Mouse (Mus musculus) forebrain, embryonic 14.5 days (tissue): ENCODE results near the gene St3gal3. TPM values are rescaled to one million over a fixed set of nuclear protein-coding genes. Genes with fewer than 3 reads are reported as not detected.

Source experiments
- ATAC-seq: fragments of 200-750 bp; cut with Nextera tagmentation; 2 replicates; pipeline ENCODE4 v1.8.0; 2017; ENCODE audit warnings: mild to moderate bottlenecking, moderate library complexity
- DNase-seq: peaks from one replicate; pipeline ENCODE4 v3.0.0-alpha.2; 2015; ENCODE audit warnings: low spot score
- H3K27ac ChIP-seq: fragments of 300-500 bp; sonication (generic); 2 replicates; pipeline ENCODE4 v1.5.1; 2014; ENCODE audit warnings: low read depth, mild to moderate bottlenecking, control low read depth, low read length, moderate library complexity
- H3K27me3 ChIP-seq: fragments of 300-500 bp; sonication (generic); replicated peaks from 2 replicates; pipeline ENCODE4 v1.6.1; 2014; ENCODE audit warnings: low read length, control low read depth, mixed read lengths; ENCODE audit not compliant: control insufficient read depth, insufficient read depth
- H3K36me3 ChIP-seq: fragments of 300-500 bp; sonication (generic); 2 replicates; pipeline ENCODE4 v1.6.1; 2014; ENCODE audit warnings: low read length, control low read depth; ENCODE audit not compliant: control insufficient read depth, insufficient read depth
- H3K4me1 ChIP-seq: fragments of 300-500 bp; sonication (generic); 2 replicates; pipeline ENCODE4 v1.6.1; 2014; ENCODE audit warnings: antibody characterized with exemption, low read length, control low read depth; ENCODE audit not compliant: control insufficient read depth, insufficient read depth
- H3K4me2 ChIP-seq: fragments of 300-500 bp; sonication (generic); 2 replicates; pipeline ENCODE4 v1.6.1; 2014; ENCODE audit warnings: mild to moderate bottlenecking, control low read depth, low read length
- H3K4me3 ChIP-seq: fragments of 300-500 bp; sonication (generic); 2 replicates; pipeline ENCODE4 v1.5.1; 2014; ENCODE audit warnings: low read depth, low read length, control low read depth
- H3K9ac ChIP-seq: fragments of 300-500 bp; sonication (generic); 2 replicates; pipeline ENCODE4 v1.6.1; 2014; ENCODE audit warnings: mild to moderate bottlenecking, low read length, control low read depth, moderate library complexity
- H3K9me3 ChIP-seq: fragments of 300-500 bp; sonication (generic); replicated peaks from 2 replicates; pipeline ENCODE4 v1.6.1; 2016; ENCODE audit warnings: low read length, control low read depth, mixed read lengths; ENCODE audit not compliant: control insufficient read depth
- WGBS: fragments of 180-500 bp; shearing (Covaris S2); extraction: QIAGEN DNeasy Blood & Tissue Kit; methylation state at CpG from one replicate; pipeline ENCODE4 v1.1.7; 2014; 5-methylcytosine and 5-hydroxymethylcytosine counted together
- polyA plus RNA-seq: library from polyadenylated mRNA; unstranded; fragments of >200 nt; fragmentation: Nextera tagmentation; extraction: Ambion mirVana; gene quantifications from 2 replicates; pipeline ENCODE4 v1.2.1, GENCODE M21; 2014

The St3gal3 gene
- polyA plus RNA-seq, 1 experiment from 2014 or later: 11.3 TPM

DNA sequence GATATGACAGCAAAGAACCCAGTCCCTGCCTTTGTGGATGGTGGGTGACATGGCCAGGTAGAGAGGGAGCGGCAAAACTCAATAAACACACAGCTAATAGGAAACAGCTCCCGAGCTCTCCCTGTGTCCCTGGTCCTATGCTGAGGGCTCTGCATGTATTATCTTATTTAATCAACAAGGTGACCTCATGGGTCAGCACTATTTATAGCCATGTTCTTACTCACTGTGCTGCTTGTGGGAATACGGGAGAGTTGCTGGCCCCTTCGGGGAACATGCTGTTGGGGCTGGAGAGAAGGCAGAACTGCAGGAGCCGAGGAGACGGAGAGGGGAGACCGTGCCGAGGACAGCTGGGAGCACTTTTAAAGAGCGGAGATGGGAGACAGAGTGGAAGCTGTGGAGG is 157.3 kb downstream of the St3gal3 start:
- Histone ChIP-seq H3K36me3 (no peaks in the 10 kb centered on the region), H3K4me1 (no peaks in the 10 kb centered on the region), H3K27ac (no peak overlapping the region), H3K4me3 (no peak overlapping the region), H3K9me3 (no peaks in the 10 kb centered on the region), H3K27me3 (no peaks in the 10 kb centered on the region), H3K9ac (no peak overlapping the region), H3K4me2 (no peak overlapping the region)
- 90% methylated on average over 9 of the region's 9 CpGs for WGBS
- ATAC-seq (no peak), DNase-seq (no peak)

DNA sequence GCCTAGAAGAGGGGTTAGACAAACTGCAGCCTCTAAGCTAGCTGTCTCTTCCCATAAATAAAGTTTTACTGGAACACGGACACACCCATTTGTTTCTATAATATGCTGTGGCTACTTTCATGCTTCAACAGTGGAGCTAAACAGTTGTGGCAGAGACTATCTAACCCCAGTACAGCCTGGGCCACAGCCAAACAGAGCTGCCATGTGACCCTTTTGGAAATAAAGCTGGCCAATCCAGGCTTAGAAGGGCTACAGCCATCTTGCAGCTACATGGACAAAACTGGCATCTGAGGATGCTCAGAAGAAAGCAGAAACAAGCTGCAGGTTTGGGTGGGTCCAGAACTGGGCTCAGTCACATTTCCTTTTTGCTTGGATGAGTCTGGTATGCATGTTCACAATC is 158.9 kb downstream of the St3gal3 start:
- Histone ChIP-seq H3K9me3 (no peaks in the 10 kb centered on the region), H3K4me2 (no peak overlapping the region), H3K36me3 (no peaks in the 10 kb centered on the region), H3K27me3 (no peaks in the 10 kb centered on the region), H3K27ac (no peak overlapping the region), H3K9ac (no peak overlapping the region), H3K4me1 (no peaks in the 10 kb centered on the region), H3K4me3 (no peak overlapping the region)
- DNase-seq (no peak), ATAC-seq (no peak)
- 97% methylated on average over 1 of the region's 1 CpGs for WGBS

DNA sequence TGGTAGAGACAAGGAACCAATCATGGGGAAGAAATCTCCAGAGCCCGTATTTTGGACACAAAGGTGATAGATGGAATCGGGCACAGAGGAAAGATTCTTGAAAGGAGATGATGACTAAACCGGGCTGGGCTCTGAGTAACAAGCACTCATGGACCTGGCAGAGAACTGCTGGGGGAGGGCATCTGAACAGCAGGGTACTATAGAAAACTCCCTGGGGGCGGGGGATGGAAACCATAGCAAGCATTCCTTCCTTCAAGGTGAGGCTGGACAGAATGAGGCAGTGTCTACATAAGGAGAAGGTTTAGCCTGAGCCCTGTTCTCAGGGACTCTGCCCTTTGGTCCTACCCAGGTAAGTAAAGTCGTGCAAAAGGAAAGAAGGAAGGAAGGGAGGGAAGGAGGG is 160.0 kb downstream of the St3gal3 start:
- Histone ChIP-seq H3K4me2 (no peak overlapping the region), H3K9ac (no peak overlapping the region), H3K9me3 (no peaks in the 10 kb centered on the region), H3K4me1 (no peaks in the 10 kb centered on the region), H3K36me3 (no peaks in the 10 kb centered on the region), H3K4me3 (no peak overlapping the region), H3K27ac (no peak overlapping the region), H3K27me3 (no peaks in the 10 kb centered on the region)
- WGBS: 61% methylated on average over 5 of the region's 5 CpGs
- ATAC-seq (no peak), DNase-seq (no peak)

DNA sequence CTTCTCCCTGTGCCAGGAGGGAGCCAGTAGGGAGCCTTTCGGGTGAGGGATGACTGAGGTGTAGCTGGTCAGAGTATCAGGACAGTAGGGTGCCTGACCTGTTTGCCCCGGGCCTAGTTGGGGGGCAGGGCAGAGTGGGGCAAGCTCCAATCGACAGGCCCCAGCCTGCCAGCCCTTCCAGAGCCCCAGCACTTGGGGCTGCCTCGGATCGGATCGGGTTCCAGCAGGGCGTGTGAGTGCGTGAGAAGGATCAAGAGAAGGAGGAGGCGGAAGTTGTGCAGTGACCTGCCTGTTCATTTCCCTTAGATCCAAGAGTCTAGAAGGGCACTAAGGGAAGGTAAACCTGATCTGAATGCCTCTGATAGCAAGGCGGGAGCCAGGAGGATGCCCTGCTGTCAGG is 161.7 kb downstream of the St3gal3 start:
- WGBS: 58% methylated on average over 10 of the region's 10 CpGs
- Histone ChIP-seq H3K4me1 (no peaks in the 10 kb centered on the region), H3K27ac (no peak overlapping the region), H3K36me3 (no peaks in the 10 kb centered on the region), H3K9ac (no peak overlapping the region), H3K4me2 (no peak overlapping the region), H3K27me3 (no peaks in the 10 kb centered on the region), H3K9me3 (no peaks in the 10 kb centered on the region), H3K4me3 (no peak overlapping the region)
- ATAC-seq (no peak), DNase-seq (no peak)

DNA sequence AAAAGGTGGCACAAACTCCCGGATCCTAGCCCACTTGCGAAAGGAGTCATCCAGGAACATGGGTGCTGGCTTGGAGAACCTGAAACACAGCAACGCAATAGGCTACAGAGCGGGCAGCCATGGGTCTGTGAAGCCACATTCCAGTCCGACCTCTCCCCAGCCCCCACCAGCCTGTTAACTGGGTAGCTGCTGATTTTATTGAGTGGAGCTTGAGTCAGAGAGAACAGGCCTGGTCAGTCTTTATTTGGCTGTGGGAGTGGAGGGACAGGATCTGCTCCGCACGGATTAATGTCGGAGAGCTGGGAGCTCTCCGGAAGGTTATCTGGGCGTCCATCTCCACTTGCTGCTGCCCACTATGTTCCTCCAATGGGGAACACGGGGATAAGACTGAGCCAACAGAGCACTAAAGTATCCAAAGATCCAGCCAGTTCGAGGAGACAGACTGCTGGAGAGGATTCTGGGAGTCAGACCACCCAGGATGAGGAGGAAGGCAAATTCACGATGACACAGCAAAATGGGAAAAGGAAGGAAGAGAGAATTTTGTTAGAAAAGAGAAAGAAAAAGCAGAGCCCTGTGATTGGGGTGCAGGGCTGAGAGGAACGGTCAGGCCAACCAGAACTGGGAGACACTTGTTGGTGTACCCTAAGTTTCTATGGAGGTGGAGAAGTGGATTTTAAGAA is 170.2 kb downstream of the St3gal3 start:
- Histone ChIP-seq H3K36me3 (no peaks in the 10 kb centered on the region), H3K9me3 (no peaks in the 10 kb centered on the region), H3K27ac (no peak overlapping the region), H3K27me3 (no peaks in the 10 kb centered on the region), H3K9ac (no peak overlapping the region), H3K4me2 (no peak overlapping the region), H3K4me1 (no peaks in the 10 kb centered on the region), H3K4me3 (no peak overlapping the region)
- WGBS: 87% methylated on average over 14 of the region's 14 CpGs
- ATAC-seq: no peak
- no peak for DNase-seq

DNA sequence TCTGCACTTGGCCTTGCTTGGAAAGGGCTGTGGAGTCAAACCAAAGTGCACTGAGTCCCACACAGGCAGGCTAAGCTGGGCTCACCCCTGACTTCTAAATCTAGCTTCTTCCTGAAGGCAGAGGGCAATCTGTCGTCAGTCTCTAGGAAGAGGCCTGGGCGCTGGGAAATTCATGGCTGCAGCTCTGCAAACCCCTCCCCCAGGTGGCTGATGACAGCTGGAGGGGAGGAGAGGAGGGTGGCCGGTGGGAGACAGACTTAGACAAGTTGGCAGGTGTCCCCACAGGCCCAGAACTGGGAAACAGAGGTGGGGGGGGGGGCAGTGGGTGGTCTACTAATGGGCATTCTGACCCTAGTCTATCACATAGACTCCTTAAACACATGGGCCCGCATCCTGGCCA is 177.2 kb downstream of the St3gal3 start:
- H3K4me3 ChIP-seq: no peak overlapping the region
- no peaks in the 10 kb centered on the region for H3K9me3 ChIP-seq
- H3K27me3 ChIP-seq: no peaks in the 10 kb centered on the region
- no peak overlapping the region for H3K9ac ChIP-seq
- peaks cover 11% of the 10 kb centered on the region for H3K36me3 ChIP-seq
- H3K4me1 ChIP-seq: no peaks in the 10 kb centered on the region
- peak overlapping the region; percentile 33; the same call in 1 of the 2 replicates for H3K27ac ChIP-seq
- WGBS: 63% methylated on average over 4 of the region's 4 CpGs
- H3K4me2 ChIP-seq: no peak overlapping the region
- ATAC-seq: peak; percentile 44; the same call in 1 of the 2 replicates
- DNase-seq: peak; percentile 46

DNA sequence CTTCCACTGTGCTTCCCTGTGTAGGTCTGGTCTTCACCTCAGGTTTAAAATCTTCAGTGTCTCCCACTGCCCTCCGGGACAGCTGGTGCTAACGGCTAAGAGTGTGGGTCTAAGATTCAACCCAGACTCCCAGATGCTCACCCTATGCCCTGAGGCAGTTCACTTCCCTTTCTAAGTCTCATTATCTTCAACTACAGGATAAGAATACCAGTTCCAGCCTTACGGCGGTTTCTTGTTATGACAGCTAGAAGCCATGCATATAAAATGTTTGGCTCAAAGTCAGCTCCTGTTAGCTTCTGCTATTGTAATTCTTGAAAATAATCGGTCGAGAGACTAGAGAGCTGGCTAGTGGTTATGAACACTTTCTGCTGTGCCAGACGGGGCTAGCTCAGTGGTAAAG is 187.2 kb downstream of the St3gal3 start:
- Histone ChIP-seq H3K27me3 (no peaks in the 10 kb centered on the region), H3K4me3 (no peak overlapping the region), H3K4me1 (no peaks in the 10 kb centered on the region), H3K4me2 (no peak overlapping the region), H3K36me3 (peaks cover 6% of the 10 kb centered on the region; the same call in 1 of the 2 replicates), H3K9ac (no peak overlapping the region), H3K9me3 (no peaks in the 10 kb centered on the region), H3K27ac (no peak overlapping the region)
- DNase-seq (peak; percentile 30), ATAC-seq (no peak)
- WGBS: 72% methylated on average over 7 of the region's 7 CpGs

DNA sequence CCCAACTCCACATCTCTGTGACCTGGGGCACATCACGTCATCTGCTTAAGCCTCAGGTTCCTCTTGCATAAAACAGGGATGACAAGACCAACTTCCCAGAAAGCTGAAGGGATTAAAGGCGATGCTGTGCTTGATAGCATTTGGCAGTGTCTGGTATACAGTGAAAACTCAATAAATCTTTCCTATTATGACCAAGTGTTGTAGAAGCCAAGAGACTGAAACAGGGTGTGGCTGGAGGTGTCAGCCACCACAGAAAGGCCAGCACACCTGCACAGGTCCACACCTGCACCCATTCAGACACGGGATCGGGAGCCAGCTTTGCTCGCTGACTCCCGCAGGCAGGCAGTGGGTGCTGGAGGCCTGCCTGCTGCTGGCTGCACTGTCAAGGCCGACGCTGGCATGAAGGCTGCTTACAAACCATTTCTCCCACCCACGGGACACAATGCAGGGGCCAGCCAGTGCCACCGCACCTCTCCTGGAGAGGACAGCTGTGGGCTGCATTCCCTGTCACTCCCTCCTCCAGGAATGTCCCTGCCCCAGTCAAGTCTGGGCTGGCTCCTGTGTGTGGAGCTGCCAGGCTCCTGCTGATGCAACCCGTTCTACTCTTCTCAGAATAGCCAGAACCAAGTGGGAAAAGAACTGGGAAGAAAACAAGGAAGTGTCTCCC is 187.9 kb downstream of the St3gal3 start:
- Histone ChIP-seq H3K9me3 (no peaks in the 10 kb centered on the region), H3K36me3 (no peaks in the 10 kb centered on the region), H3K27ac (no peak overlapping the region), H3K4me3 (no peak overlapping the region), H3K27me3 (no peaks in the 10 kb centered on the region), H3K4me2 (no peak overlapping the region), H3K9ac (no peak overlapping the region), H3K4me1 (no peaks in the 10 kb centered on the region)
- ATAC-seq (no peak), DNase-seq (no peak)
- WGBS: 89% methylated on average over 11 of the region's 11 CpGs

DNA sequence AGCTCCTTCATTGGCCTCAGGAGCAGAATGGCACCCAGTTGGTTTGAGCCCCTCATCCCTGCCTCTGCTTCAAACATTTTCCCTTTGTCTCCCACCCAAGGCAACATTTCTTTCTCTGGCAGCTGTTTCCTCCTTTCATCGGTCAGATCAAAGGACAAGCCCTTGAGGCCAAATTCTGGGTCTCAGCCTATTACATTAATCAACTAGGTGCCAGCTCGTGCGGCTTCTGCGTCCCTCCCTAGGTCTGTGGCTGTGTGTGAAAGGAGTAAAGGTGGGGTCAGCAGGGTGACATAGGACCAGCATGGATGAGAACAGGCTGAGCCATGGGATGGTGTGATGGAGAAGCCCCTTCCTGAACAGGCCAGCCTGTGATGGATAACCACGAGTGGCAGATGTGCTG is 191.4 kb downstream of the St3gal3 start:
- Histone ChIP-seq H3K4me1 (no peaks in the 10 kb centered on the region), H3K36me3 (no peaks in the 10 kb centered on the region), H3K27ac (no peak overlapping the region), H3K4me3 (no peak overlapping the region), H3K9ac (no peak overlapping the region), H3K9me3 (no peaks in the 10 kb centered on the region), H3K27me3 (no peaks in the 10 kb centered on the region), H3K4me2 (no peak overlapping the region)
- 48% methylated on average over 5 of the region's 5 CpGs for WGBS
- no peak for DNase-seq
- no peak for ATAC-seq
